Mouse (Mus musculus): ENCODE data around the gene Sun5. TPM values are rescaled to one million over a fixed set of nuclear protein-coding genes. Genes with fewer than 3 reads are reported as not detected.

The Sun5 gene
- total RNA-seq, 2 experiments from 2014 or later: 0.23 TPM; not detected in 1

GRCm38 (mm10) chr2:153808841-153809240, 62.0 kb downstream of the Sun5 start:
- DNase-seq: no peak

- DNase-seq: peak; percentile 59 to 65
These were observed 62.7 kb downstream of the Sun5 start for GRCm38 (mm10) chr2:153808146-153808545.

GRCm38 (mm10) chr2:153807464-153807863, 63.4 kb downstream of the Sun5 start:
- DNase-seq: peak; percentile 78 to 80

Other genes with a start within 250 kb of the Sun5 start
- 10 to 100 TPM; 36.6 to 44.7 TPM for gene Commd7, start 238.3 kb downstream of the Sun5 start, total RNA-seq (2021)
- gene Dnmt3b, start 221.6 kb downstream of the Sun5 start, total RNA-seq (2021): 1 to 10 TPM; 2.3 TPM
- not detected for gene Dnmt3c, start 174.4 kb downstream of the Sun5 start, total RNA-seq (2021)
- 100 to 1,000 TPM in 1 of 2 experiments, 10 to 100 TPM in 1; 100.0 to 116 TPM for gene Mapre1, start 129.8 kb downstream of the Sun5 start, total RNA-seq (2021)
- gene Efcab8, start 91.2 kb downstream of the Sun5 start, total RNA-seq (2021): under 1 TPM; 0.13 to 0.26 TPM
- under 1 TPM in 1 of 2 experiments, not detected in 1; 0.16 TPM for gene Bpifb2, start 4.0 kb upstream of the Sun5 start, total RNA-seq (2021)
- gene Bpifb6, start 29.3 kb upstream of the Sun5 start, total RNA-seq (2021): 1 to 10 TPM in 1 of 2 experiments, under 1 TPM in 1; 0.60 to 6.6 TPM
- gene Bpifb3, start 47.1 kb upstream of the Sun5 start, total RNA-seq (2021): not detected
- not detected for gene Bpifb4, start 67.1 kb upstream of the Sun5 start, total RNA-seq (2021)
- not detected for gene Bpifa6, start 103.9 kb upstream of the Sun5 start, total RNA-seq (2021)
- under 1 TPM; 0.33 to 0.49 TPM for gene Bpifa2, start 137.2 kb upstream of the Sun5 start, total RNA-seq (2021)

All from adrenal gland, postnatal 36 days (tissue).